Mouse (Mus musculus): ENCODE measurements around the gene Smad9.

- TF ChIP-seq POLR2A (IDR thresholded peaks at IDR 0.05; ENCODE audit: low read depth, low read length): no peak
- TF ChIP-seq CTCF (conservative IDR thresholded peaks at IDR 0.05; ENCODE audit: insufficient read depth, insufficient read length, low read depth, low read length): no peak
Measured at GRCm38 (mm10) chr3:54795379-54795778, 40.0 kb downstream of the Smad9 start.

All from kidney, adult 2 months (tissue).